Mouse (Mus musculus): ENCODE results near the gene Slc2a8. TPM values are rescaled to one million over a fixed set of nuclear protein-coding genes. Genes with fewer than 3 reads are reported as not detected.

Gene Slc2a8
- polyA plus RNA-seq, 1 experiment, result 29.8 TPM

- no peak overlapping the region for H3K27ac ChIP-seq (ENCODE audit: control insufficient read depth, insufficient read depth, low read length)
- peak overlapping the region; percentile 58 for H3K4me3 ChIP-seq (ENCODE audit: control insufficient read depth, insufficient read depth, low read length)
- no peaks in the 10 kb centered on the region for H3K36me3 ChIP-seq (ENCODE audit: control insufficient read depth, insufficient read depth, low read length)
- WGBS, result 9% methylated on average over 23 of the region's 23 CpGs
- peaks cover 6% of the 10 kb centered on the region; the same call in 1 of the 2 replicates for H3K27me3 ChIP-seq (ENCODE audit: control insufficient read depth, insufficient read depth, low read length)
- TF ChIP-seq CTCF (IDR thresholded peaks at IDR 0.05; ENCODE audit: borderline replicate concordance, control insufficient read depth, extremely low read depth, insufficient read depth, low read length, poor library complexity) (peak; percentile 23; the same call in 1 of the 2 replicates), POLR2A (IDR thresholded peaks at IDR 0.05; ENCODE audit: control insufficient read depth, extremely low read depth, insufficient read depth, low read length, poor library complexity) (no peak)
- peaks cover 7% of the 10 kb centered on the region for H3K4me1 ChIP-seq (replicated peaks; ENCODE audit: control insufficient read depth, insufficient read depth, low read length)
- DNase-seq, result no peak
These were observed 602 bp downstream of the Slc2a8 start for GRCm38 (mm10) chr2:32981281-32981680.

GRCm38 (mm10) chr2:32979675-32980074 lies 2.2 kb downstream of the Slc2a8 start:
- WGBS, result 94% methylated on average over 7 of the region's 7 CpGs
- DNase-seq, result no peak
- Histone ChIP-seq H3K27ac (ENCODE audit: control insufficient read depth, insufficient read depth, low read length) (no peak overlapping the region), H3K36me3 (ENCODE audit: control insufficient read depth, insufficient read depth, low read length) (no peaks in the 10 kb centered on the region), H3K27me3 (ENCODE audit: control insufficient read depth, insufficient read depth, low read length) (peaks cover 6% of the 10 kb centered on the region; the same call in 1 of the 2 replicates), H3K4me1 (replicated peaks; ENCODE audit: control insufficient read depth, insufficient read depth, low read length) (peaks cover 7% of the 10 kb centered on the region), H3K4me3 (ENCODE audit: control insufficient read depth, insufficient read depth, low read length) (no peak overlapping the region)
- TF ChIP-seq CTCF (IDR thresholded peaks at IDR 0.05; ENCODE audit: borderline replicate concordance, control insufficient read depth, extremely low read depth, insufficient read depth, low read length, poor library complexity) (no peak), POLR2A (IDR thresholded peaks at IDR 0.05; ENCODE audit: control insufficient read depth, extremely low read depth, insufficient read depth, low read length, poor library complexity) (no peak)

- no peak for DNase-seq
- 94% methylated on average over 3 of the region's 3 CpGs for WGBS
- Histone ChIP-seq H3K36me3 (ENCODE audit: control insufficient read depth, insufficient read depth, low read length) (no peaks in the 10 kb centered on the region), H3K27me3 (ENCODE audit: control insufficient read depth, insufficient read depth, low read length) (peaks cover 6% of the 10 kb centered on the region; the same call in 1 of the 2 replicates), H3K4me3 (ENCODE audit: control insufficient read depth, insufficient read depth, low read length) (no peak overlapping the region), H3K4me1 (replicated peaks; ENCODE audit: control insufficient read depth, insufficient read depth, low read length) (peaks cover 7% of the 10 kb centered on the region), H3K27ac (ENCODE audit: control insufficient read depth, insufficient read depth, low read length) (no peak overlapping the region)
- no peak for TF ChIP-seq CTCF (IDR thresholded peaks at IDR 0.05; ENCODE audit: borderline replicate concordance, control insufficient read depth, extremely low read depth, insufficient read depth, low read length, poor library complexity)
- no peak for TF ChIP-seq POLR2A (IDR thresholded peaks at IDR 0.05; ENCODE audit: control insufficient read depth, extremely low read depth, insufficient read depth, low read length, poor library complexity)
These were observed 3.2 kb downstream of the Slc2a8 start for GRCm38 (mm10) chr2:32978675-32979074.

- Histone ChIP-seq H3K4me3 (ENCODE audit: control insufficient read depth, insufficient read depth, low read length) (no peak overlapping the region), H3K4me1 (replicated peaks; ENCODE audit: control insufficient read depth, insufficient read depth, low read length) (peaks cover 7% of the 10 kb centered on the region), H3K36me3 (ENCODE audit: control insufficient read depth, insufficient read depth, low read length) (no peaks in the 10 kb centered on the region), H3K27ac (ENCODE audit: control insufficient read depth, insufficient read depth, low read length) (no peak overlapping the region), H3K27me3 (ENCODE audit: control insufficient read depth, insufficient read depth, low read length) (peaks cover 3% of the 10 kb centered on the region; the same call in 1 of the 2 replicates)
- DNase-seq, result no peak
- TF ChIP-seq CTCF (IDR thresholded peaks at IDR 0.05; ENCODE audit: borderline replicate concordance, control insufficient read depth, extremely low read depth, insufficient read depth, low read length, poor library complexity), result no peak
- TF ChIP-seq POLR2A (IDR thresholded peaks at IDR 0.05; ENCODE audit: control insufficient read depth, extremely low read depth, insufficient read depth, low read length, poor library complexity), result no peak
- WGBS, result 88% methylated on average over 5 of the region's 5 CpGs
These were observed 4.8 kb downstream of the Slc2a8 start for GRCm38 (mm10) chr2:32977114-32977513.

- no peaks in the 10 kb centered on the region for H3K4me1 ChIP-seq (replicated peaks; ENCODE audit: control insufficient read depth, insufficient read depth, low read length)
- H3K4me3 ChIP-seq (ENCODE audit: control insufficient read depth, insufficient read depth, low read length), result no peak overlapping the region
- no peaks in the 10 kb centered on the region for H3K27me3 ChIP-seq (ENCODE audit: control insufficient read depth, insufficient read depth, low read length)
- H3K36me3 ChIP-seq (ENCODE audit: control insufficient read depth, insufficient read depth, low read length), result no peaks in the 10 kb centered on the region
- DNase-seq, result no peak
- H3K27ac ChIP-seq (ENCODE audit: control insufficient read depth, insufficient read depth, low read length), result no peak overlapping the region
- TF ChIP-seq POLR2A (IDR thresholded peaks at IDR 0.05; ENCODE audit: control insufficient read depth, extremely low read depth, insufficient read depth, low read length, poor library complexity) (no peak), CTCF (IDR thresholded peaks at IDR 0.05; ENCODE audit: borderline replicate concordance, control insufficient read depth, extremely low read depth, insufficient read depth, low read length, poor library complexity) (no peak)
- WGBS, result 94% methylated on average over 8 of the region's 8 CpGs
These were observed 7.7 kb downstream of the Slc2a8 start for GRCm38 (mm10) chr2:32974216-32974615.

GRCm38 (mm10) chr2:32971235-32971634 lies 10.6 kb downstream of the Slc2a8 start:
- H3K27me3 ChIP-seq (ENCODE audit: control insufficient read depth, insufficient read depth, low read length), result no peaks in the 10 kb centered on the region
- H3K36me3 ChIP-seq (ENCODE audit: control insufficient read depth, insufficient read depth, low read length), result no peaks in the 10 kb centered on the region
- WGBS, result 91% methylated on average over 9 of the region's 9 CpGs
- peaks cover 10% of the 10 kb centered on the region for H3K4me1 ChIP-seq (replicated peaks; ENCODE audit: control insufficient read depth, insufficient read depth, low read length)
- no peak overlapping the region for H3K27ac ChIP-seq (ENCODE audit: control insufficient read depth, insufficient read depth, low read length)
- no peak for DNase-seq
- no peak overlapping the region for H3K4me3 ChIP-seq (ENCODE audit: control insufficient read depth, insufficient read depth, low read length)
- TF ChIP-seq POLR2A (IDR thresholded peaks at IDR 0.05; ENCODE audit: control insufficient read depth, extremely low read depth, insufficient read depth, low read length, poor library complexity) (no peak), CTCF (IDR thresholded peaks at IDR 0.05; ENCODE audit: borderline replicate concordance, control insufficient read depth, extremely low read depth, insufficient read depth, low read length, poor library complexity) (no peak)

GRCm38 (mm10) chr2:32969326-32969725 lies 12.6 kb downstream of the Slc2a8 start:
- no peak for DNase-seq
- H3K27me3 ChIP-seq (ENCODE audit: control insufficient read depth, insufficient read depth, low read length), result no peaks in the 10 kb centered on the region
- no peak overlapping the region for H3K4me3 ChIP-seq (ENCODE audit: control insufficient read depth, insufficient read depth, low read length)
- no peak overlapping the region for H3K27ac ChIP-seq (ENCODE audit: control insufficient read depth, insufficient read depth, low read length)
- H3K4me1 ChIP-seq (replicated peaks; ENCODE audit: control insufficient read depth, insufficient read depth, low read length), result peaks cover 10% of the 10 kb centered on the region
- peaks cover 5% of the 10 kb centered on the region for H3K36me3 ChIP-seq (ENCODE audit: control insufficient read depth, insufficient read depth, low read length)
- WGBS, result 84% methylated on average over 8 of the region's 8 CpGs
- TF ChIP-seq CTCF (IDR thresholded peaks at IDR 0.05; ENCODE audit: borderline replicate concordance, control insufficient read depth, extremely low read depth, insufficient read depth, low read length, poor library complexity) (no peak), POLR2A (IDR thresholded peaks at IDR 0.05; ENCODE audit: control insufficient read depth, extremely low read depth, insufficient read depth, low read length, poor library complexity) (no peak)
